Mouse (Mus musculus): ENCODE measurements around the gene Slc7a5. TPM values are rescaled to one million over a fixed set of nuclear protein-coding genes. Genes with fewer than 3 reads are reported as not detected.

Gene Slc7a5
- polyA plus RNA-seq, 1 experiment from 2014 or later: 32.2 TPM

GRCm38 (mm10) chr8:121861806-121862548, 45.5 kb downstream of the Slc7a5 start:
- no peak overlapping the region for H3K4me2 ChIP-seq
- WGBS (ENCODE audit: insufficient replicate concordance): 53% methylated on average over 12 of the region's 12 CpGs

DNA sequence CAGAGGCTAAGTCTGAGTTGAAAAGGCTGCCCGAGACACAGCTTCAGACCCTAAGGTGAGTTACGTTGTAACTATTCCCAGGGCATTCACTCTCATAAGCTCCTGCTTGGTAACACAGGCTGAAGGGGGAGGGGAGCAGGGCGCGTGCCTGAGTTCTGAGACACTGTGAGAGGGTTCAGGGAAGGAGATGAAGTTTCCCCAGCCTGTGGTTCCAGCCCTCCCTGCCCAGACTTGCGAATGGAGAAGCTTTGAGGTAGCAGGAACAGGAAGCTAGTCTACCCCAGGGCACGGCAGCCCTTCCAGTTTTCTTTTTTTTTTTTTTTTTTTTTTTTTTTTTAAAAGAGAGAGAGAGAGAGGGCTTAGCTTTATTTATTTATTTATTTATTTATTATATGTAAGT, 46.2 kb downstream of the Slc7a5 start:
- WGBS (ENCODE audit: insufficient replicate concordance): 24% methylated on average over 6 of the region's 6 CpGs
- no peaks in the 10 kb centered on the region for H3K9me3 ChIP-seq (replicated peaks)
- H3K27ac ChIP-seq: no peak overlapping the region

More at GRCm38 (mm10) chr8:121861806-121862548, 45.5 kb downstream of the Slc7a5 start:
- DNase-seq: no peak
- H3K4me3 ChIP-seq (replicated peaks): no peak overlapping the region
- no peaks in the 10 kb centered on the region; the same call in 1 of the 2 replicates for H3K27me3 ChIP-seq
- no peaks in the 10 kb centered on the region for H3K9me3 ChIP-seq (replicated peaks)
- H3K9ac ChIP-seq: no peak overlapping the region
- 0 out of 2 replicates have a peak, but pooled peaks cover 6% of the 10 kb centered on the region for H3K4me1 ChIP-seq (replicated peaks)
- no peaks in the 10 kb centered on the region for H3K36me3 ChIP-seq
- H3K27ac ChIP-seq: no peak overlapping the region
- ATAC-seq (ENCODE audit: low read depth): no peak

GRCm38 (mm10) chr8:121857747-121858146, 49.7 kb downstream of the Slc7a5 start:
- ATAC-seq (ENCODE audit: low read depth): no peak
- H3K27me3 ChIP-seq: no peaks in the 10 kb centered on the region
- no peak for DNase-seq
- 43% methylated on average over 2 of the region's 2 CpGs for WGBS (ENCODE audit: insufficient replicate concordance)
- H3K36me3 ChIP-seq: no peaks in the 10 kb centered on the region
- H3K9me3 ChIP-seq (replicated peaks): no peaks in the 10 kb centered on the region
- H3K4me1 ChIP-seq (replicated peaks): peaks cover 11% of the 10 kb centered on the region; the same call in 1 of the 2 replicates
- no peak overlapping the region for H3K4me2 ChIP-seq
- H3K27ac ChIP-seq: no peak overlapping the region
- no peak overlapping the region for H3K4me3 ChIP-seq (replicated peaks)
- no peak overlapping the region for H3K9ac ChIP-seq

More for the DNA sequence above, 46.2 kb downstream of the Slc7a5 start:
- Histone ChIP-seq H3K4me3 (replicated peaks) (no peak overlapping the region), H3K36me3 (no peaks in the 10 kb centered on the region), H3K27me3 (no peaks in the 10 kb centered on the region; the same call in 1 of the 2 replicates), H3K9ac (no peak overlapping the region), H3K4me1 (replicated peaks) (0 out of 2 replicates have a peak, but pooled peaks cover 6% of the 10 kb centered on the region), H3K4me2 (no peak overlapping the region)
- no peak for ATAC-seq (ENCODE audit: low read depth)
- no peak for DNase-seq

GRCm38 (mm10) chr8:121857331-121857730, 50.2 kb downstream of the Slc7a5 start:
- Histone ChIP-seq H3K27ac (no peak overlapping the region), H3K9ac (no peak overlapping the region), H3K27me3 (no peaks in the 10 kb centered on the region), H3K9me3 (replicated peaks) (no peaks in the 10 kb centered on the region), H3K4me3 (replicated peaks) (no peak overlapping the region), H3K4me2 (no peak overlapping the region), H3K4me1 (replicated peaks) (peaks cover 15% of the 10 kb centered on the region), H3K36me3 (no peaks in the 10 kb centered on the region)
- DNase-seq: no peak
- no peak for ATAC-seq (ENCODE audit: low read depth)
- 66% methylated on average over 9 of the region's 9 CpGs for WGBS (ENCODE audit: insufficient replicate concordance)

DNA sequence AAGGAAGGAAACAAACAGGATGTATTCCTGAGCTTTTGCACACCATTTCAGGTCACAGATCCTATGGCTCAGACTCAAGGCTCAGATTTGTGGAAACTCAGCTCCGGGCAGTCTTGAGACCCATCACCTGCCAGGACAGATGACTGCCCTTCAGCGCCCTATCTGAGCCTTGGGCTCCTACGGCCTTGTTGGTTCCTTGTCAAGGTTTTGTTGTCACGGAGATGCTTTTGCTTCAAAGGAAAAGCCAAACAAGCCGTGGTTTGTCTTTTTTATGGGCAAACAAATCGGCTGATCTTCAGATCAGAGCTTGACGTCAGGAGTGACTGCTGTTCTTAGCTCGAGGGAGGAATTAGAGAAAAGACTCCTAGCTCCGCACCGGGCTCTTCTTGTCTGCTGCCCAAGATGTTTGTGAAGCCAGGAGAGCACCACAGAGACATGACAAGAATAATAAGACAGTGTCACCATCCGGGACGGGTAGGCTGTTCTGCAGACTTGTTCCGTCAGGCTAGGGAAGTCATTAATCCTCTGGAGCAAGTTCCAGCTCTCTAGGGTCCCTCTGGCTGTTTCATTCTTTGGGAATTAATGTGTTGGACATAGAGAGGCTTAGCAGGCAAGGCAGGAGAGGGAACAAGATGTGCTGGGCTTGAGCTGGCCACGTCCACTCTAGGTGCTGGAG, 51.3 kb downstream of the Slc7a5 start:
- H3K4me2 ChIP-seq: no peak overlapping the region
- no peak overlapping the region for H3K4me3 ChIP-seq (replicated peaks)
- H3K9ac ChIP-seq: no peak overlapping the region
- no peaks in the 10 kb centered on the region for H3K9me3 ChIP-seq (replicated peaks)
- ATAC-seq (ENCODE audit: low read depth) (no peak), DNase-seq (no peak)
- H3K4me1 ChIP-seq (replicated peaks): peaks cover 21% of the 10 kb centered on the region
- no peak overlapping the region for H3K27ac ChIP-seq
- 73% methylated on average over 14 of the region's 14 CpGs for WGBS (ENCODE audit: insufficient replicate concordance)
- no peaks in the 10 kb centered on the region for H3K27me3 ChIP-seq
- H3K36me3 ChIP-seq: no peaks in the 10 kb centered on the region

- 64% methylated on average over 2 of the region's 2 CpGs for WGBS (ENCODE audit: insufficient replicate concordance)
- H3K9me3 ChIP-seq (replicated peaks): no peaks in the 10 kb centered on the region
- H3K4me2 ChIP-seq: no peak overlapping the region
- no peak overlapping the region for H3K4me3 ChIP-seq (replicated peaks)
- no peak overlapping the region for H3K27ac ChIP-seq
- 0 out of 2 replicates have a peak overlapping the region, but pooled peaks have one; percentile 7 for H3K9ac ChIP-seq
- DNase-seq: no peak
- ATAC-seq (ENCODE audit: low read depth): no peak
- H3K36me3 ChIP-seq: no peaks in the 10 kb centered on the region
- H3K27me3 ChIP-seq: no peaks in the 10 kb centered on the region
- H3K4me1 ChIP-seq (replicated peaks): peaks cover 37% of the 10 kb centered on the region
These were observed 53.9 kb downstream of the Slc7a5 start for GRCm38 (mm10) chr8:121853586-121853985.

DNA sequence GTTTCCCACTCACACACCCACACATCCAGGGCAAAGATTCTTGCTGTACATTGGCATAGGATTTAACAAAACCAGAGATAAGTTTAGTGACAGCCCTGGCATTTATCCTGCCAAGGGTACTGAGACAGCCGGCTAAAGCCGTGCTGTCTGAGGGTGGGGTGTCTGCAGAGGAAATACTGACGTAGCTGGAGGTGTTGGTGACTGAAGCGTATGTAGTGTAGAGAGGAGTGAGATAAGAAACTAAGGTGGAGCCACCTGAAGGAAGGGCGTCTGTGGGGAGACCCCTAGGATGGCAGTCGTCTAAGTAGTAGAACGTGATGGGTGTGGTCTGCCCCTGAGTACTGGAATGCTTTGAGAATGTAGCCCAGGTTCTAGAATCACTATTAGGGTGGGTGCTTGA, 55.0 kb downstream of the Slc7a5 start:
- Histone ChIP-seq H3K9ac (peak overlapping the region; percentile 82), H3K27ac (peak overlapping the region; percentile 44), H3K4me1 (replicated peaks) (peaks cover 37% of the 10 kb centered on the region), H3K27me3 (no peaks in the 10 kb centered on the region), H3K36me3 (no peaks in the 10 kb centered on the region), H3K4me2 (no peak overlapping the region), H3K4me3 (replicated peaks) (no peak overlapping the region), H3K9me3 (replicated peaks) (no peaks in the 10 kb centered on the region)
- WGBS (ENCODE audit: insufficient replicate concordance): 12% methylated on average over 7 of the region's 7 CpGs
- DNase-seq (no peak), ATAC-seq (ENCODE audit: low read depth) (no peak)

DNA sequence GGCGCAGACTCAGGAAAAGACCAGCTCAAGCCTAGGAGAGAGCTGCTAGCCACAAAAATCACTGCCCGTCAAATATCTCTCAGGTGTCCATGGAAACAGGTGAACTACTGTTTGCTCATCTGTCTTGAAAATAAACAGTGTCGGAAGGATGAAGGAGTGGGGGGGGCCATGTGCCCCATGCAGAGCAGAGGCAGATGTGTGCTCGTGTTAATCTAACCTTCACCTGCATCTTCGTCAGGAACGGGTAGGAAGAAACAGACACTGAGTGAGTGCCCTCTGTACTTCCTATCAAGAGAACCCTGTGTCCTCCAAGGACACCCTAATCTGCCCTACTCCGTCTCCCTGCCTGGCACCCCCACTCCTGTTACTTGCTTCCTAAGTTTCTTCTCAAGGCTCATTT, 55.8 kb downstream of the Slc7a5 start:
- WGBS (ENCODE audit: insufficient replicate concordance): 44% methylated on average over 7 of the region's 7 CpGs
- Histone ChIP-seq H3K27me3 (no peaks in the 10 kb centered on the region), H3K36me3 (no peaks in the 10 kb centered on the region), H3K27ac (peak overlapping the region; percentile 76), H3K4me1 (replicated peaks) (peaks cover 37% of the 10 kb centered on the region), H3K4me3 (replicated peaks) (no peak overlapping the region; the same call in 1 of the 2 replicates), H3K9ac (peak overlapping the region; percentile 82), H3K9me3 (replicated peaks) (no peaks in the 10 kb centered on the region), H3K4me2 (peak overlapping the region; percentile 70)
- no peak for ATAC-seq (ENCODE audit: low read depth)
- no peak for DNase-seq

GRCm38 (mm10) chr8:121850821-121851470, 56.5 kb downstream of the Slc7a5 start:
- no peaks in the 10 kb centered on the region for H3K36me3 ChIP-seq
- H3K4me3 ChIP-seq (replicated peaks): peak overlapping the region; percentile 43
- no peaks in the 10 kb centered on the region for H3K9me3 ChIP-seq (replicated peaks)
- H3K9ac ChIP-seq: peak overlapping the region; percentile 82
- H3K4me2 ChIP-seq: peak overlapping the region; percentile 70
- 3% methylated on average over 24 of the region's 24 CpGs for WGBS (ENCODE audit: insufficient replicate concordance)
- DNase-seq (peak; percentile 95), ATAC-seq (ENCODE audit: low read depth) (peak; percentile 86)
- H3K4me1 ChIP-seq (replicated peaks): peaks cover 37% of the 10 kb centered on the region
- peak overlapping the region; percentile 83 for H3K27ac ChIP-seq
- no peaks in the 10 kb centered on the region for H3K27me3 ChIP-seq

DNA sequence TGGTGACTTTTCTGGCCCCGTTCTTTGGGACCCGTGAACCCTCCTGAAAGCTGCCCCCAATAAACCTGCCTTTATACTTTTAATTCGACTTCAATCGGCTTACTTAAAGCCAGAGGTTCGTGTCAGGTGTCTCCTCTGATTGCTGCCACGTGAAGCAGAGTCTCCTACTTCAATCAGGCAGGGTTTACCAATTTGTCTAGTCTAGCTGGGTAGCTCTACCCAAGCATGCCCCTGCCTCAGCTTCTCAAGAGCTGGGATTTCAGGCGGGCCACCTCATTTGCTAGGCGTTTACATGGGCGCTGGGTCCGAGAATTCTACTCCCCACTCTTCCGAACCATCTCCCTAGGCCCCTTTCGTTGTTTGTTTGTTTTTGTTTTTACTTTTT, 57.1 kb downstream of the Slc7a5 start:
- DNase-seq: no peak
- Histone ChIP-seq H3K4me3 (replicated peaks) (peak overlapping the region; percentile 43), H3K9ac (peak overlapping the region; percentile 82), H3K4me1 (replicated peaks) (peaks cover 37% of the 10 kb centered on the region), H3K27me3 (no peaks in the 10 kb centered on the region), H3K9me3 (replicated peaks) (no peaks in the 10 kb centered on the region), H3K36me3 (no peaks in the 10 kb centered on the region), H3K4me2 (peak overlapping the region; percentile 70), H3K27ac (peak overlapping the region; percentile 83)
- no peak for ATAC-seq (ENCODE audit: low read depth)
- 41% methylated on average over 12 of the region's 12 CpGs for WGBS (ENCODE audit: insufficient replicate concordance)

GRCm38 (mm10) chr8:121850018-121850417, 57.5 kb downstream of the Slc7a5 start:
- Histone ChIP-seq H3K4me1 (replicated peaks) (peaks cover 37% of the 10 kb centered on the region), H3K27ac (peak overlapping the region; percentile 83), H3K36me3 (no peaks in the 10 kb centered on the region), H3K4me2 (peak overlapping the region; percentile 70), H3K9me3 (replicated peaks) (no peaks in the 10 kb centered on the region), H3K9ac (peak overlapping the region; percentile 82), H3K27me3 (no peaks in the 10 kb centered on the region), H3K4me3 (replicated peaks) (peak overlapping the region; percentile 43)
- 10% methylated on average over 6 of the region's 6 CpGs for WGBS (ENCODE audit: insufficient replicate concordance)
- ATAC-seq (ENCODE audit: low read depth): 0 out of 2 replicates have a peak, but pooled peaks have one; percentile 21
- peak; percentile 68 for DNase-seq

Measured in liver, embryonic 13.5 days (tissue).